Mouse (Mus musculus): ENCODE results near the gene Abcc4. TPM values are rescaled to one million over a fixed set of nuclear protein-coding genes. Genes with fewer than 3 reads are reported as not detected.

Abcc4 gene
- polyA plus RNA-seq, 1 experiment from 2014 or later, result 4.7 TPM

GRCm38 (mm10) chr14:118490525-118490924 is 215.5 kb downstream of the Abcc4 start:
- H3K27me3 ChIP-seq (ENCODE audit: low read depth, poor library complexity, severe bottlenecking), result no peaks in the 10 kb centered on the region; the same call in 1 of the 2 replicates
- WGBS, result 70% methylated on average over 7 of the region's 7 CpGs
- H3K36me3 ChIP-seq, result 0 out of 2 replicates have a peak, but pooled peaks cover 10% of the 10 kb centered on the region
- H3K27ac ChIP-seq (replicated peaks), result no peak overlapping the region
- peaks cover 9% of the 10 kb centered on the region for H3K9me3 ChIP-seq (replicated peaks)
- H3K4me1 ChIP-seq, result peaks cover 21% of the 10 kb centered on the region
- DNase-seq (ENCODE audit: low spot score), result no peak
- no peak overlapping the region; the same call in 1 of the 2 replicates for H3K4me3 ChIP-seq

GRCm38 (mm10) chr14:118486349-118486748 is 219.7 kb downstream of the Abcc4 start:
- no peak for DNase-seq (ENCODE audit: low spot score)
- Histone ChIP-seq H3K4me3 (no peak overlapping the region), H3K27ac (replicated peaks) (no peak overlapping the region), H3K27me3 (ENCODE audit: low read depth, poor library complexity, severe bottlenecking) (no peaks in the 10 kb centered on the region; the same call in 1 of the 2 replicates), H3K9me3 (replicated peaks) (peaks cover 6% of the 10 kb centered on the region), H3K4me1 (peaks cover 15% of the 10 kb centered on the region), H3K36me3 (0 out of 2 replicates have a peak, but pooled peaks cover 6% of the 10 kb centered on the region)
- 88% methylated on average over 11 of the region's 11 CpGs for WGBS

GRCm38 (mm10) chr14:118485646-118486045 is 220.4 kb downstream of the Abcc4 start:
- H3K4me3 ChIP-seq, result no peak overlapping the region
- 95% methylated on average over 6 of the region's 6 CpGs for WGBS
- peaks cover 6% of the 10 kb centered on the region for H3K9me3 ChIP-seq (replicated peaks)
- DNase-seq (ENCODE audit: low spot score), result no peak
- no peak overlapping the region for H3K27ac ChIP-seq (replicated peaks)
- H3K27me3 ChIP-seq (ENCODE audit: low read depth, poor library complexity, severe bottlenecking), result no peaks in the 10 kb centered on the region; the same call in 1 of the 2 replicates
- 0 out of 2 replicates have a peak, but pooled peaks cover 6% of the 10 kb centered on the region for H3K36me3 ChIP-seq
- H3K4me1 ChIP-seq, result peaks cover 8% of the 10 kb centered on the region

GRCm38 (mm10) chr14:118482320-118482719 is 223.7 kb downstream of the Abcc4 start:
- no peak for DNase-seq (ENCODE audit: low spot score)
- Histone ChIP-seq H3K4me3 (no peak overlapping the region), H3K36me3 (0 out of 2 replicates have a peak, but pooled peaks cover 6% of the 10 kb centered on the region), H3K27ac (replicated peaks) (no peak overlapping the region), H3K4me1 (0 out of 2 replicates have a peak, but pooled peaks cover 3% of the 10 kb centered on the region), H3K27me3 (ENCODE audit: low read depth, poor library complexity, severe bottlenecking) (no peaks in the 10 kb centered on the region; the same call in 1 of the 2 replicates), H3K9me3 (replicated peaks) (peaks cover 6% of the 10 kb centered on the region)
- WGBS, result 89% methylated on average over 5 of the region's 5 CpGs

- no peak overlapping the region for H3K27ac ChIP-seq (replicated peaks)
- no peaks in the 10 kb centered on the region; the same call in 1 of the 2 replicates for H3K27me3 ChIP-seq (ENCODE audit: low read depth, poor library complexity, severe bottlenecking)
- DNase-seq (ENCODE audit: low spot score), result no peak
- no peak overlapping the region for H3K4me3 ChIP-seq
- peaks cover 6% of the 10 kb centered on the region for H3K9me3 ChIP-seq (replicated peaks)
- H3K4me1 ChIP-seq, result 0 out of 2 replicates have a peak, but pooled peaks cover 3% of the 10 kb centered on the region
- 0 out of 2 replicates have a peak, but pooled peaks cover 6% of the 10 kb centered on the region for H3K36me3 ChIP-seq
- 78% methylated on average over 5 of the region's 5 CpGs for WGBS
Measured at GRCm38 (mm10) chr14:118481779-118482178, 224.2 kb downstream of the Abcc4 start.

- 90% methylated on average over 3 of the region's 3 CpGs for WGBS
- DNase-seq (ENCODE audit: low spot score), result no peak
- no peak overlapping the region for H3K27ac ChIP-seq (replicated peaks)
- H3K9me3 ChIP-seq (replicated peaks), result peaks cover 3% of the 10 kb centered on the region
- no peaks in the 10 kb centered on the region for H3K36me3 ChIP-seq
- H3K4me1 ChIP-seq, result peaks cover 29% of the 10 kb centered on the region
- H3K4me3 ChIP-seq, result no peak overlapping the region
- H3K27me3 ChIP-seq (ENCODE audit: low read depth, poor library complexity, severe bottlenecking), result peaks cover 36% of the 10 kb centered on the region
Measured at GRCm38 (mm10) chr14:118476329-118476728, 229.7 kb downstream of the Abcc4 start.

- Histone ChIP-seq H3K27me3 (ENCODE audit: low read depth, poor library complexity, severe bottlenecking) (peaks cover 43% of the 10 kb centered on the region), H3K27ac (replicated peaks) (peak overlapping the region; percentile 86), H3K4me1 (peaks cover 29% of the 10 kb centered on the region), H3K9me3 (replicated peaks) (peaks cover 4% of the 10 kb centered on the region), H3K36me3 (no peaks in the 10 kb centered on the region), H3K4me3 (peak overlapping the region; percentile 64)
- no peak for DNase-seq (ENCODE audit: low spot score)
- 53% methylated on average over 7 of the region's 7 CpGs for WGBS
Measured at GRCm38 (mm10) chr14:118475100-118475454, 230.9 kb downstream of the Abcc4 start.

- Histone ChIP-seq H3K4me3 (peak overlapping the region; percentile 64), H3K27me3 (ENCODE audit: low read depth, poor library complexity, severe bottlenecking) (peaks cover 45% of the 10 kb centered on the region), H3K36me3 (no peaks in the 10 kb centered on the region), H3K9me3 (replicated peaks) (peaks cover 4% of the 10 kb centered on the region), H3K4me1 (peaks cover 29% of the 10 kb centered on the region), H3K27ac (replicated peaks) (peak overlapping the region; percentile 86)
- peak; percentile 28 for DNase-seq (ENCODE audit: low spot score)
- 10% methylated on average over 26 of the region's 26 CpGs for WGBS
Measured at GRCm38 (mm10) chr14:118474226-118475099, 231.6 kb downstream of the Abcc4 start.

- H3K36me3 ChIP-seq, result no peaks in the 10 kb centered on the region
- peaks cover 4% of the 10 kb centered on the region for H3K9me3 ChIP-seq (replicated peaks)
- peak; percentile 83 for DNase-seq (ENCODE audit: low spot score)
- WGBS, result under 1% methylated on average over 37 of the region's 37 CpGs
- H3K27ac ChIP-seq (replicated peaks), result peak overlapping the region; percentile 86
- H3K4me3 ChIP-seq, result peak overlapping the region; percentile 64
- peaks cover 29% of the 10 kb centered on the region for H3K4me1 ChIP-seq
- peaks cover 49% of the 10 kb centered on the region for H3K27me3 ChIP-seq (ENCODE audit: low read depth, poor library complexity, severe bottlenecking)
Measured at GRCm38 (mm10) chr14:118473831-118474193, 232.2 kb downstream of the Abcc4 start.

GRCm38 (mm10) chr14:118473188-118473830 is 232.7 kb downstream of the Abcc4 start:
- WGBS, result 10% methylated on average over 20 of the region's 20 CpGs
- peaks cover 29% of the 10 kb centered on the region for H3K4me1 ChIP-seq
- no peaks in the 10 kb centered on the region for H3K36me3 ChIP-seq
- peaks cover 4% of the 10 kb centered on the region for H3K9me3 ChIP-seq (replicated peaks)
- peak overlapping the region; percentile 86 for H3K27ac ChIP-seq (replicated peaks)
- H3K27me3 ChIP-seq (ENCODE audit: low read depth, poor library complexity, severe bottlenecking), result peaks cover 50% of the 10 kb centered on the region
- H3K4me3 ChIP-seq, result peak overlapping the region; percentile 64
- DNase-seq (ENCODE audit: low spot score), result peak; percentile 55

GRCm38 (mm10) chr14:118465331-118465730 is 240.7 kb downstream of the Abcc4 start:
- Histone ChIP-seq H3K4me1 (no peaks in the 10 kb centered on the region), H3K9me3 (replicated peaks) (no peaks in the 10 kb centered on the region), H3K36me3 (no peaks in the 10 kb centered on the region), H3K27ac (replicated peaks) (no peak overlapping the region), H3K27me3 (ENCODE audit: low read depth, poor library complexity, severe bottlenecking) (peaks cover 10% of the 10 kb centered on the region), H3K4me3 (no peak overlapping the region)
- DNase-seq (ENCODE audit: low spot score), result no peak
- WGBS, result 93% methylated on average over 2 of the region's 2 CpGs

- no peak overlapping the region for H3K27ac ChIP-seq (replicated peaks)
- H3K9me3 ChIP-seq (replicated peaks), result no peaks in the 10 kb centered on the region
- no peaks in the 10 kb centered on the region for H3K36me3 ChIP-seq
- no peaks in the 10 kb centered on the region for H3K4me1 ChIP-seq
- H3K4me3 ChIP-seq, result no peak overlapping the region
- 97% methylated on average over 3 of the region's 3 CpGs for WGBS
- DNase-seq (ENCODE audit: low spot score), result no peak
- H3K27me3 ChIP-seq (ENCODE audit: low read depth, poor library complexity, severe bottlenecking), result 0 out of 2 replicates have a peak, but pooled peaks cover 5% of the 10 kb centered on the region
Measured at GRCm38 (mm10) chr14:118464401-118464800, 241.6 kb downstream of the Abcc4 start.

Measured in midbrain, embryonic 10.5 days (tissue).